Mouse (Mus musculus) B cell, adult 2 months (primary cell): ENCODE results near the gene Fam198b.
"Not testable (repeated sequence)": the region's sequence is repeated elsewhere in the genome, so short reads cannot be mapped to it uniquely, and the experiment has no call there.

Experiments
- DNase-seq, 2 experiments: peaks; one replicate each; pipeline ENCODE4 v3.0.0; 2022

Fam198b gene

DNA sequence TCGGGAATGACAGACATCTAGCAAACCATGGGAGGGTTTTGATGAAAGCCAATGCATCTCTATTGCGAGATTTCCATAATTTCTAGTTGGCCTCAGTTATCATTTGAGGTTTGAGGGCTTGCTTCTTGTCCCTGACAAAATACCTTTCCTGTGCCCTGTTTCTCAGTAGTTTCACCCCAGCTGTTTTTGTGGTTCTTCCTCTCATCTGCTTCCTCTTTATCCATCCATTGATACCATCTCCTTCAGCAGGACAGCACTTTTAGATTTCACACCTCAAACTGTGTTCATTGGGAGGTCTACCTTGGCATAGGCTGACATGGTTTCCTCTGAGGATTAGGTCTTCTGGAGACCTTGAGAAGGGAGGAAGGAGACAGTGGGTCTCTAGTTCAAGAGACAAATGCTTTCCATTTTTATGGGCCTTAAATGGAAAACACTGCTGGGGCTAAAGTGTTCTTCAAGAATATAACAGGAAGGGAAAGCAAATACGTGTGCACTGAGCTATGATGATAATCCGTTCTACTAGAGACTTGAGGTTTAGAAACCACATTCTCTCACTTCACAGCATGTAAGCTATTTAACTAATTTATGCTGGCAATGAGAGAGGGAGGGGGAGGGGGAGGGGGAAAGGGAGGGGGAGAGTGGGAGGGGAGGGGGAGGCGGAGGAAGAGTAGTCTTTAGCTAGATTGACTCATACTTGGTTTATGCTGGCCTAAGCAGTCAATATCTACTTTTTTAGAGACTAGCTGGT, 41.8 kb downstream of the Fam198b start:
- no peak for DNase-seq

DNA sequence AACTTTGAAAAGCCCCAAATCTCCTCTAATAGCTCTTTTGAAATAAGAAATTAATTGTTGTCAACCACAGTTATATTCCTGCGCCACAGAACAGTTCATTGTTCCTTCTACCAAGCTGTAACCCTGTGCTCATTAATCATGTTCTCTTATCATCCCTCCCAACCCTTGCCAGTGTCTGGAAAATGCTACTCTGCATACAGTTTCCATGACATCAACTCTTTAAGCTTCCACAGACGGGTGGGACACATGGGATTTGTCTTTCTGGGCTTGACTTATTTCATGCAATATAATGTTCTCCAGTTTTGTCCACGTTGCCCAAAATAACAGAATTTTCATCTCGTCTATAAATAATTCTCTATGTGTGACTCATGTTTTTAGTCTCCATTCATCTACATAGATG, 42.7 kb downstream of the Fam198b start:
- no peak for DNase-seq

DNA sequence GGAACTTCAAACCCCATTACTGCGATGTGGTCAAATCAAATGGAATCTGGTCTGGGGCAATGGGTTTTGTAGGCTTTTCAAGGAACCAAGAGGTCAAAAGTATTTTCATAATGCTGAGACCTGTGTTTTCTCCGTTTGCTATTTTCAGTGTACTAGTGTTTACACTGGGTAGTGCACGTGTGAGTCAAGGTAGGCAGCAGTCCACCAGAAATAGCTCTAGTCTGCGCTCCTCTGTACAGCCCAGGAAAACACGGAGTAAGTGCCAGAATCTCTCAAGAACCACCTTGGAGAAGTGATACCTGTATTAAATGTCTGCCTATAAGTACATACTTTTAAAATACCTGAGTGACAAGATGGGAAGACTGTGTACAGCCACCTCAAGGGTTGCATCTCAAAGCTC, 44.1 kb downstream of the Fam198b start:
- DNase-seq = no peak

DNA sequence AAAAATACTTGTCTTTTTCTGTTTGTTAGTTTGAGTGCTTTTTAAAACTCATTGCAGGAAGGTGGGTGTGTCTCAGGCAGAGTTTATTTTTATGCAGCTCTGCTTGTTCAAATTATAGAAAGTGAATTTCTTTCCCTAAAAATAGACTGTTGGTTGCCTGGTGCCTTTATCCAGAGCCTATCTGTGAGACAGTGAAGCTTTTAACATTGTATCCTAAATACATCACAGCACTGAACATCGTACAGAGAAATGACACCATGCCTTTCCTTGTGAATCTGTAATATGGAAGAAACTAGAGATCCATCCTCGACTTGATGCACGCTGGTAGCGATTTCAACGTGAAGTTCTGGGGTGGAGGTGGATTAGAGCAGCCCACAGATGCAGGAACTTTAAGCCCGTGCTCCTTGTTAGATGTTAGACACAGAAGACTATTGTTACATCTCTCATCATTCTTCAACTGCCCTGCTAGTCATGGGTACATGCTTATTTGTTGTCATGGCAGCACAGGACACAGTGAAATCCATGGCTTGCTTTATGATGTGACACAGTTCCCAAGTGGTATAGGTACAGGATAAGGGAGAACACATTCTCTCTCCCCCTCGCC, 45.9 kb downstream of the Fam198b start:
- no peak for DNase-seq

DNA sequence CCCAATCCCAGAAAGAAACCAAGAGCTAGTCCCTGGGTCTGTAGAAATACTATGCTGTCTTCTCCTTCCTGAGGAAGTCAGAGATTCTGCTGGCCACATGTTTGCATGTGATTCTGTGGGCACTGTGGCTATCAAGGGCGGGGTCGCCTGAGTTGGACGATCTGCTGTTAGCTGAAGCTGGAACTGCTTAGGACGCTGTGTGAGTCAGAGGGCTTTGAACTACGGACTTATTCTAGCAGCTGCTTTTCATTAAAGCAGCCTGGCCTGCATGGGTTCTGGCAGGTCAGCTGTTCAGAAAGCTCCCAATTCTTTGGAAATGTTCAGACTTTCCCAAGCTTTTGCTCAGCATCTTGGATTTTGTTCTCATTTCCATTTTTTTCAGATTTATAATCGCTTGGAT, 51.9 kb downstream of the Fam198b start:
- no peak for DNase-seq

DNA sequence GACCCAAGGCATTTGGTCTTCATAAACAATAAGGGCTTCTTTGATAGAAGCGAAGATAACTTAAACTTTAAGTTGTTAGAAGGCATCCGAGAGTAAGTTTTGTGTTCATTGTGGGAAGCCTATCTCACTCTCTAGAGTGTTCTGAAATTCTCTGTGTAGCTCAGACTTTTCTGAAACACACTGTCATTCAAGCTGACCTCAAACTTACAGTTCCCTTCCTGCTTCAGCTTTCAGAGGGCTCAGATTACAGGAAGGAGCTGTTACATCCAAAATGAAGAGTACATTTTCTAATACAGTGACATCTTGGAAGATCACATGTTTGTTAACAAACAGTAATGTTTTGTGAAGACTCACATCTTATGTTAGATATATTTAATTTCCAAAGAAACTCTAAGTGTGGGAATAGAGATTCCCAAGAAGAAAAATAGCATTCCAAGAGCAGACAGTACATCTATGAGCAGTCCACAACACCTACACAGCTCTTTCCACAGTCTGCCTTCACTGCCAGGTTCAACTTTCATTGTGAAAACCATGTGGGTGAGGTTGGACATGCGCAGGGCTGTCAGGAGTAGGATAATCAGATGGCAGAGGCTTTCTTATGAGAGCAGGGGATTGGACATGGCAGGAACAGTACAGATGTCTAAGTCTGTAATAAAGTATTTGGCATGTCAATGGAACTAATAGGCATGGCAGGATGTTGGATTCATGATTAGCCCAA, 52.6 kb downstream of the Fam198b start:
- DNase-seq = no peak

DNA sequence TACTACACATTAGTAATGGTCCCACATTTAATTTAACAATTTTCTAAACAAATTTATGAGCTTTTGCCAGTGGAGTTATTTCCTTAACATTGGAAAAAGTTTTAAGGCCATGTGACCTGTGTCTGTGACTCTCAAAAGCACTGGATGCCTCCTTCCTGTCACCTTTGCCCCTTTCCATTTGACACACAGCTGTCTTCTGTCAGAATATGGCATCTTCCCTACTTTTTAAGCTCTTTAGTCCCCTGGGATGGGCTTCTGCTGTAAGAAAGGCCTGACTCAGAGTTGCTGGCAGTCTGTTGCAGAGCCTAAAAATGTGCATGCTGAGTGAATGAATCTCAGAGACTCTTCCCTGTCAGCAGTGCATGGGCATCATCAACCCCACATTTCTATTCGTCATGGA, 63.4 kb downstream of the Fam198b start:
- no peak for DNase-seq

DNA sequence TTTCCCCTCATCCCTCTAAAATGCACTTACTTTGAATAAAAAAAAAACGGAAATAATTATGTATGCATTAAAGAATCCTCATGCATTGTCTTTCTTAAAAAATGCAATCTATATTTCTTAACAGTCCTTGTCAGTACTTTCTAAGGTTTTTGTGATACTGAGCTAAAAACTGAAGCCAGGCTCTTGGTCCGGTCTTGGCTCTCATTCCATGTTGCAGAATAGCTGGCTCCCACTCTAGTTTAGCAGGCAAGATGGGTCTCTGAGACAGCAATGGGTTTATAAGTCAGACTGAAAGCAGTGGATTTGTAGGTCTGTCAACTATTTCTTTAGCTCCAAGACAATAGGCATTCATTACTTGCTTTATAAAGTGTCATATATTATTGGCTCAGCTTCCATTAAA, 63.8 kb downstream of the Fam198b start:
- no peak for DNase-seq

DNA sequence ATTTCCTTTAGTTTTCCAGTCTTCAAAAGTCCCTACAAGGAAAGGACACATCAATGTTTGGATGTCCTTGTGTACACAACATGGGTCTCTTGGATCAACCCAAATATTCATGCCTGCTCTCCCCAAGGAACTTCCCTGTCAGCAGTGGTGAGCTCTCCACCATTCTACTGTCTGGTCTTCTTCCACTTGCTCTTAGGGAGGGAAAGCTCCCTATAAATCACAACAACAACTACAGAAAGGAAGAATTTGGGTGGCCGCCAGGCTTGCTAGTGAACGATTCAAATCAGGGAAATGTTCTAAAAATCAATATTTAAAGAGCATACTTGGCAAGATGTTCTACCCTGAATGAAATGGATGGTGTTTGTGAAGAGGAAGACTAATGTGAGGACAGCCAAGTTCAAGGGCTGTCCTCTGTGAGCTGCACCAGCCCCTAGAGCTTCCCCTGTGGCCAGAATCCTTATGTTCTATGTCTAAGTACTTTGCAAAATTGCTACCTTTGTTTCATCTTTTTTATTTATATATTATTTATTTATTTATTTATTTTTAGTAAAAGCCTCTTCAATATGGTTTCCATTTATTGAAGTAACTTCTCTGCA, 68.9 kb downstream of the Fam198b start:
- no peak for DNase-seq

DNA sequence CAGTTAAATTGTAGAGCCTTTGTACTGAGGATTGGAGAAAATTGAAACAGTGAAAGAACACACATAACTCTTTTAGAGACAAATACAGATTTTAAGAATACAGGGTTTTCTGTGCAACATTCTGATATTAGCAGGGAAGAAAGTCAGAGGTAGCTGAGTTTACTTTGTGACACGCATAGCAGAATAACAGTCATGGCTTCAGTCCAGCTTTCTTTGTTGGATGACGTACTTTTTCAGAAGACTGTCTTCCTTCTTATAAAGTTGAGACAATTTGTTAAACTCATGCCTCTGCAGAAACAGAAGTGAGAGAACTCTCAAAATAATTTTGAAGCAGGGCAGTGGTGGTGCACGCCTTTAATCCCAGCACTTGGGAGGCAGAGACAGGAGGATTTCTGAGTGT, 70.9 kb downstream of the Fam198b start:
- DNase-seq = no peak

DNA sequence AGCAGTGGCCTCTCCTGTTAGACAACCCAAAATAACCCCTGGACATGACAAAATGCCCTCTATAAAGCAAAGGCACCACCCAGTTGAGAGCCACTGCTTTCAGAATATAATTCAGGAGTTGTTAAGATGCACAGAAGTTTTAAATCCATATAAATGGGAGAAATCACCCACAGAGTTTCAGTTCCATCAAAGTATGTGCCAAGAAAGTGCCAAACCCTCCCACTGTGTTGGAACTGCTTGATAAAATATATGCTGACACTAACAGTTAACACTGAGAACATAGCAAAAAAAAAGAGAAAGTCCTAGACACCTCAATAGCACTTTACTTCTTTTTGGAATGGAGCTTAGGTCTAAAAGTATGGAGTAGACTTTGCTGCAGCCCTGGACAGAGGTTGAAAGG, 72.5 kb downstream of the Fam198b start:
- DNase-seq = no peak

DNA sequence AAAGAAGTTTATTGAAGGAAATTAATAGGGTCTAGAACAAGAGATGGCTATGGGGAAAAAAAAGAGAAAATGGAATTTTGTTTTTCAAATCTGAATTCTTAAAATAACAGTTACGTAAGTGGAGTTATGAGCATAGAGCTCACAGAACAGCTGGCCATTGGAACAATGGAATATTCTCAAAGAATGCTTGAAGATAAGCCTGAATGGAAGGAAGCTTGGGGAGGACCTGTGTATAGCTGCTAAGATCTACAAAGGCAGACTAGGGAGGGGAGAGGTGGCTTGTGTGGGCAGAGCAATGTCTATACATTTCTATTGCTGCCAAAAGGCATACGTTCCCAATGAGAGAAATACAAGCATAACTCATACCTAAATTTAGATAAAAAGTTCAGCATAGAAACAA, 73.4 kb downstream of the Fam198b start:
- DNase-seq = no peak

DNA sequence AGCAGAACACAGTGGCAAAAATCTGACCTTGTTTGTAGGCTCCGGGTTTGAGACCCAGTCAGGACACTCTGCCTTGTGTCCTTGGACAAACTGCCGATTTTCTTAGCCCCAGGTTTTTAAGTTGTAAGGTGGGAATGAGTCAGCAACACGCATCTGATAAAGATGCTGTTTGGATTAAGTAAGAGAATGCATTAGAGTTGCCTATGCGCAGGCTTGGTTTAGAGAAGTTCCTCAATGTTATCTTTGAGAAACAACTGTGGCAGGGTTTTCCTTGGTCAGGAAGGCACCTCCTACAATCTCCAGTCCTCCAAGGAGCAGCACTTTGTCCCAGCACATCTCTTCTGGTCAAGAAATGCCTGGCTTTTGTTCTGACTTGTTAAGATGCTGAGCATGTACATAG, 82.4 kb downstream of the Fam198b start:
- DNase-seq = no peak

DNA sequence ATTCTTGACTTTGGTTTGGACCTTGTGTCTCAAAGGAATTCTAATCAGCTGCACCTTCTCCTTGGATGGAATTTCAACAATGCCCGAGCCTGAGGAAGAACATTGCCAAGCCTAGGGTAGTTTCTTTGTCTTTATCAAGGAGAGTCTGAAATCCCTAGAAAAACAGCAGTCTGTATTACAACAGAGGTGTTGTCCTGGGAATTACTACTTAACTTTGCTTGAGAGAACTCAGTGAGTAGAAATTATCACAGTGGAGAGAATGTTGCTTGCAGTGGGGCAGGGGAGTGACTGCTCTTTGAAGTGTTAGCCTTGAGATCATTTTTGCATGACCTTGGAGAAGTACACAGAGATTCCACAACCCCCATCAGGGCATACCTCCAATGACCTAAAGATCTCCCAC, 83.0 kb downstream of the Fam198b start:
- DNase-seq = no peak

DNA sequence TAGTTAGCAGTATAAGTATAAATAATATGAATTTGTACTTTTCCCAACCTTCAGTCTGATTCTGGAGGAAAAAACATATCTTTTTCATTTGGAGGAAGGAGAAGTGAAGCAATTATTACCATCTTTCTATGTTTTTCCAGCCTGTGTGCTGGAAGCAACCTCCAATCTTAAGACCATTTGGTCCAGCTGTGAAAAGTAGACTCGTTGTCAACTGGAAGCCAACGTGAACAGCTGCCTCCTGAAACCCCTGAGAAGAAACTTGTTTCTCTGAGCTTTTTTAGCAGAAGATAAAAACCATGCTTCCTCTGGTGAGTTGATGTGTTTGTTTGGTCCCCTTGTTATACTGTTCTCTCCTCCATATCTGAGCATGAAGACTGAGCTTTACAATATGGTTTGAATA, 84.1 kb downstream of the Fam198b start:
- no peak for DNase-seq

DNA sequence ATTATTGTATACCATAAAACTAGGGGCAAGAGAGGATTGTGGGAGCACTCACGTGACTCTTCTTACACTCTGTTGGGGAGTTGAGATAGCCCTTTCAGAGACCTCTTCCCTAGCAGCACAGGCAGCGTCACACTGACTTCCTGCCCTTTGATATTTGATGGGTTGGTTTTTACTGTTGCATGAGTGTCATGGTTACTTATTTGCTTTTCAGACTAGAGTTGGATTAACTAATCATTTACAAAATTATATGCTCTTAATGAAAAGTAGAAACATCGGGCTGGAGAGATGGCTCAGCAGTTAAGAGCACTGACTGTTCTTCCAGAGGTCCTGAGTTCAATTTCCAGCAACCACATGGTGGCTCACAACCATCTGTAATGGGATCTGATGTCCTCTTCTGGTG, 85.2 kb downstream of the Fam198b start:
- not testable (repeated sequence) for DNase-seq

DNA sequence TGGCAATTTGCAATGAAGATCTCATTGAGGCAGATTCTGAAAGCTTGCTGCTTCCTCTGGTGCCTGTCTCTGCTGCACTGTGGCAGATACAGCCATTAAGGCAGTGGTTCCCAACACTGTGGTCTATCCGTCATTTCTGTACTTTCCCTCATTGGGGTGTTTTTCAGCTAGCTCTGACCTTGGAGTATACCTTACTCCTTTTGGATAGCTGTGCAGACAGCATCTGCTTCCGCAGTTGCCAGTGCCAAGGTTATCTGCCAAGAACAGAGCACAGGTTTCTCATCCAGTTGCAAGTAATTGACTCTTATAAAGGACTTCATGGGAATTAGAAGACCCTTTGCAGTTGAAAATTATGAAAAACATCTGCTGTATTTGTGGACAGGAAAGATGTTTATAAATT, 85.7 kb downstream of the Fam198b start:
- no peak for DNase-seq

DNA sequence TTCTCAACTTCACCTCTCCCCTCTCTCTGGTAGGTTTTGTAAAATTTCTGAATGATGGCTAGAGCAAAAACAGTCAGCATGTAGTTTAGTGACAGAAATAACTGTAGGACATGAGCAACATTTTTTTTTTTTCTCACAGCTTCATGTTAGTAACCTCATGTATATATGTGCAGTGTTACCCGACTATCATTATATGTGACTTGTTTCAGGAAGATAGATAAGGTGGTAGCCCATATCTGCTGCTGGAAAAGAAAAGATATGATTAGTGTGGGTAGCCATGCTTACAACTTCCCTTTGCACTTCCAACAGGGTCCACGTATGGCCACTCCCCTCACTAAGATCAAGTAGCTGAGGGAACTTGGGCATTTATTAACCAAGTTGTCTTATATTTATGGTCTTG, 86.2 kb downstream of the Fam198b start:
- no peak for DNase-seq

DNA sequence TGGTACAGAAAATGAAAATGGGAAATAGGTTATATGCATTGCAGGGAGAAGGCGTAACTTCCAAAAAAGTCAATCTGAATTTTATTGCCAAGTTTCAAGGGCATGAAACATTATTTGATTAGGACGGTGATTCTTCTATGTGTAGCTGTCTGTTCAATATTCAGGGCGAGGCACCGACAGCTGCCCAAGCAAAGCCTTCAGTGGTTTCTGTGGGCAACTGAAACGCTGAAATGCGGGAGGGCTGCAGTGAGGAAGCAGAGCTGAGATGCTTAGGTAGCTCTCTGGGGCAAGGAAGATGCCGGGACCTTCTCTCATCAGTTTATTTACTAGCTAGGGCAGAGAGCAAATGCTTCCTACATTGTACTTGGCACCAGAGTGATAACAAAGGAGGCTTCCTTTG, 87.2 kb downstream of the Fam198b start:
- no peak for DNase-seq

DNA sequence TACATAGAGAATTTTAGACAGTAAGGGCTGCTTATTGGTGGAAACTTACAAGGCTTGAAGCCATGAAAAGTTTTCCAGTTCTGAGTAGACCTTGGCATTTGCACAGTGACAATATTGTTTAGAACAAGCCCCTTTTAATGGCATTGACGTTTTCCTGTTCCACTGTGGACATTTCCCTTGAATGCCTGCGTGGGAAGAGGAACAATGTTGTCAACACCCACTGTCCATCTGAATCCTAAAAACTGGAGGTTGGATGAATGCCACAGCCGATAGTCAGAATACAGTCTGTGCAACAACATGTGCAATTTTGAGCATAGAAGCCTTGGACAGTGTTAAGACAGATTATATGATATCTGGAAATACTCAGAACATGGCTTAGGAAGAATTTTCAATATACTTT, 92.5 kb downstream of the Fam198b start:
- no peak for DNase-seq

DNA sequence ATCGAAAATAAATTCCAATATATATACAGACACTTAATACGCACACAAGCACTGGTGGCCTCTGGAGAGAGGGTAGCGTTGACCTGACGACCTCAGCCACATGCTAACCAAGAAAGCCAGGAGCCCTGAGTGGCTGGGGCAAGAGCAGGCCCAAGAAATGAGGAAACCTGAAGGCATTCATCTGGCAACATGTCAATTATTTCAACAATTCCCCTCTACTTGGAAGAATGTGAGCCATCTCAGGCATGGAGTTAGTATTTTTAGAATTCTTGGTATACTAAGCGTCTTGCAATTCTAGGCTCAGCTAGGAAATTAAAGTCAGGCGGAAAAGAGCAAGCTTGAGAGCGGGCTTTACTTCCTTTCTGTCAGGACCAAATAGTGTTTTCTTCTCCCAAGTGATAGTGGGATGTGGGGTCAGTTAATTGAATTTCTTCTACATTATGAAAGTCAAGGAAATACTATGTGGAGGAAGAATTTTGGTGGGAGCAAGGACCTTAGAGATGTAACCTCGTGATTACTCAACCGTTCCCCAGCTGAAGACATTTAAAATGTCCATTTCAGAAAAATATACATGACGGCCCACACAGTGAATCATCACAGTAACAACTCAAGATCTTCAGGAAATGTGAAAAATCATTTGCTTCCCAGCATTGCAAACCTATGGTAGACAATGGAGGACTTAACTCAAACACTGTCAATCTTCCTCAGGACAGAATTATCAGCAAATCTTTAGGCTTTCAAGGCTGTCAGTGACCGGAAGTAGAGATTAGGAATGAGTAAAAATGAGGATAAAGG, 93.5 kb downstream of the Fam198b start:
- no peak for DNase-seq

DNA sequence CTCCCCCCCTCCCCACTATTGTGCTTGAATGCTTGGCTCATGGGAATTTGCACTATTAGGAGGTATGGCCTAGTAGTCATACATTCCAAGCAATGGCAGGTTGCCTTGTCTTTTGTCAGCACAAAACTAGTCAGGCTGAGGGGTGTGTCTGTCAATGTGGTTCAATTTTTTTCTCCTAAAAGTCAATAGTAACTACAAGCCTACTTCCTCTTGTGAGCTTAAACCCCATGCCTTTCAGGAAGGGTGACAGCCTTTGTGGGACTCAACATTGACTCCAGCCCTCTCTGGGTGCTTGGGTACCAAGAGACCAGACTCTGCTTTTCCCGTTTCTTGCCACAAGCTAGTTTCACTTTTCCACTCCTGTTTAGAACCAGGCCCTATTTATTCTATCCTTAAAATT, 96.4 kb downstream of the Fam198b start:
- no peak for DNase-seq

DNA sequence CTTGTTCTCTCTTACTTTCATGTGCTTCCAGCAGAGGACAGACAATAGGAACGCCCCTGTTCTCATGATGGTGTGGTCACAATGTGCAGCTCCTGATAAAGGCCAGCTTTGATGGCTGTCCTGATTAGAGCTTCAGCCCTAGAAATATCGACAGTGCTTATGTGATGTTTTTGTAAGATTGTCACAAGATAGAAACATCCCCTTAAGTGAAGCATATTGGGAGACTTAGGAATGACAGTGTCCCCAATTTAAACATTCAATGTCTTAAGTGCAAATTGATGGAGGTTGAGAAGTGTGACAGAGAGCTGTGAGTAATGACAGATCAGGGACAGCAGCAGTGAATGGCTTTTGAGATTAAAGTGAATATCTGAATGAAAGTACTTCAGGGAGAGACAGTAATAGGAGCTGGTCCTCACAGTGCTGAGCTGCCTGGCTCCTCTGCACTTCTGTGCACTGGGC, 99.7 kb downstream of the Fam198b start:
- DNase-seq = no peak
